Mouse (Mus musculus) MEL (cell line): ENCODE data around the gene Pde6b. TPM values are rescaled to one million over a fixed set of nuclear protein-coding genes. Genes with fewer than 3 reads are reported as not detected.

ENCODE experiments used
- DNase-seq: peaks from one replicate; pipeline ENCODE4 v3.0.0; 2011; ENCODE audit warnings: low read depth, low spot score
- H3K27ac ChIP-seq: 2 replicates; pipeline ENCODE4 v1.5.1; 2012; ENCODE audit warnings: low read depth, mild to moderate bottlenecking, control low read depth, low read length, moderate library complexity; ENCODE audit not compliant: control insufficient read depth
- H3K27me3 ChIP-seq, 2 experiments: fragments of 150-350 bp in 1 of 2; sonication (generic) in 1 of 2; 2 replicates each; pipeline ENCODE4 v1.6.1; 2012; ENCODE audit warnings: low read length in 2 of 2, mild to moderate bottlenecking in 2 of 2, improper control_type of control experiment in 1 of 2, moderate library complexity in 1 of 2; ENCODE audit not compliant: insufficient read depth in 2 of 2, control insufficient read depth in 1 of 2
- H3K36me3 ChIP-seq, 2 experiments: 2 replicates each; pipeline ENCODE4 v1.6.1; 2012 to 2014; ENCODE audit warnings: low read length in 2 of 2, improper control_type of control experiment in 1 of 2, inconsistent platforms in 1 of 2, mild to moderate bottlenecking in 1 of 2; ENCODE audit not compliant: insufficient read depth in 2 of 2, control insufficient read depth in 1 of 2
- H3K4me1 ChIP-seq, 2 experiments: fragments of 150-350 bp in 1 of 2; sonication (generic) in 1 of 2; 2 replicates each; pipeline ENCODE4 v1.6.1; 2012; ENCODE audit warnings: low read length in 2 of 2, improper control_type of control experiment in 1 of 2, mild to moderate bottlenecking in 1 of 2; ENCODE audit not compliant: insufficient read depth in 2 of 2, control insufficient read depth in 1 of 2
- H3K4me3 ChIP-seq, 2 experiments: fragments of 150-350 bp in 1 of 2; sonication (generic) in 1 of 2; 2 replicates each; pipeline ENCODE4 v1.5.1; 2012; ENCODE audit warnings: low read depth in 2 of 2, low read length in 2 of 2, mild to moderate bottlenecking in 2 of 2, moderate library complexity in 2 of 2, control low read depth in 1 of 2, improper control_type of control experiment in 1 of 2; ENCODE audit not compliant: control insufficient read depth in 1 of 2, insufficient read depth in 1 of 2
- H3K79me2 ChIP-seq: 2 replicates; pipeline ENCODE4 v1.6.1; 2012; ENCODE audit warnings: mild to moderate bottlenecking, low read length, moderate library complexity; ENCODE audit not compliant: control insufficient read depth, poor library complexity, insufficient read depth
- H3K9ac ChIP-seq: 2 replicates; pipeline ENCODE4 v1.6.1; 2012; ENCODE audit warnings: low read depth, mild to moderate bottlenecking, control low read depth, low read length, moderate library complexity; ENCODE audit not compliant: control insufficient read depth, poor library complexity, severe bottlenecking
- H3K9me3 ChIP-seq: fragments of 150-350 bp; sonication (generic); replicated peaks from 2 replicates; pipeline ENCODE4 v1.6.1; 2012; ENCODE audit warnings: mild to moderate bottlenecking, low read length, improper control_type of control experiment, moderate library complexity; ENCODE audit not compliant: insufficient read depth
- CHD1 ChIP-seq: IDR thresholded peaks from 2 replicates; pipeline ENCODE4 v1.6.1; 2012; ENCODE audit warnings: low read depth, mild to moderate bottlenecking, inconsistent platforms, low read length, improper control_type of control experiment
- CTCF ChIP-seq, 3 experiments: IDR thresholded peaks in 2 of 3; conservative IDR thresholded peaks in 1 of 3; 2 replicates each; pipeline ENCODE4 v1.5.1; 2011 to 2012; ENCODE audit warnings: low read length in 3 of 3, low read depth in 2 of 3, mild to moderate bottlenecking in 2 of 3, improper control_type of control experiment in 1 of 3, inconsistent platforms in 1 of 3, mixed read lengths in 1 of 3, moderate library complexity in 1 of 3; ENCODE audit not compliant: control insufficient read depth in 1 of 3, insufficient read depth in 1 of 3, poor library complexity in 1 of 3, severe bottlenecking in 1 of 3
- E2F4 ChIP-seq: IDR thresholded peaks from 2 replicates; pipeline ENCODE4 v1.6.1; 2011; ENCODE audit warnings: low read depth, low read length, improper control_type of control experiment, borderline replicate concordance
- ELF1 ChIP-seq: IDR thresholded peaks from 2 replicates; pipeline ENCODE4 v1.6.1; 2014; ENCODE audit warnings: low read depth, mild to moderate bottlenecking, inconsistent platforms, low read length, improper control_type of control experiment, moderate library complexity
- GABPA ChIP-seq: IDR thresholded peaks from 2 replicates; pipeline ENCODE4 v1.6.1; 2012; ENCODE audit warnings: low read depth, mild to moderate bottlenecking, inconsistent platforms, low read length, improper control_type of control experiment, moderate library complexity
- HCFC1 ChIP-seq: IDR thresholded peaks from 2 replicates; pipeline ENCODE4 v1.6.1; 2012; ENCODE audit warnings: low read depth, mild to moderate bottlenecking, inconsistent platforms, low read length, improper control_type of control experiment, moderate library complexity
- JUND ChIP-seq: IDR thresholded peaks from 2 replicates; pipeline ENCODE4 v1.6.1; 2011; ENCODE audit warnings: low read depth, mild to moderate bottlenecking, improper control_type of control experiment, low read length
- MEF2A ChIP-seq: IDR thresholded peaks from 2 replicates; pipeline ENCODE4 v1.6.1; 2014; ENCODE audit warnings: low read depth, mild to moderate bottlenecking, inconsistent platforms, low read length, improper control_type of control experiment; ENCODE audit not compliant: poor library complexity, insufficient replicate concordance, severe bottlenecking; ENCODE audit errors: extremely low read depth
- MXI1 ChIP-seq: IDR thresholded peaks from 2 replicates; pipeline ENCODE4 v1.6.1; 2011; ENCODE audit warnings: mild to moderate bottlenecking, low read depth, low read length, improper control_type of control experiment
- MYB ChIP-seq: IDR thresholded peaks from 2 replicates; pipeline ENCODE4 v1.6.1; 2011; ENCODE audit warnings: mild to moderate bottlenecking, low read depth, low read length, improper control_type of control experiment
- NELFE ChIP-seq: IDR thresholded peaks from 2 replicates; pipeline ENCODE4 v1.6.1; 2011; ENCODE audit warnings: low read depth, low read length, improper control_type of control experiment
- POLR2A ChIP-seq, 2 experiments: IDR thresholded peaks; 2 replicates each; pipeline ENCODE4 v1.6.1; 2011 to 2012; ENCODE audit warnings: low read length in 2 of 2, mild to moderate bottlenecking in 2 of 2, control low read depth in 1 of 2, improper control_type of control experiment in 1 of 2, low read depth in 1 of 2, moderate library complexity in 1 of 2; ENCODE audit not compliant: control insufficient read depth in 1 of 2, insufficient read depth in 1 of 2, poor library complexity in 1 of 2
- POLR2AphosphoS2 ChIP-seq: IDR thresholded peaks from 2 replicates; pipeline ENCODE4 v1.6.1; 2011; ENCODE audit warnings: low read length, improper control_type of control experiment
- RCOR1 ChIP-seq: IDR thresholded peaks from 2 replicates; pipeline ENCODE4 v1.6.1; 2012; ENCODE audit warnings: low read depth, mild to moderate bottlenecking, inconsistent platforms, low read length, improper control_type of control experiment
- SMC3 ChIP-seq: IDR thresholded peaks from 2 replicates; pipeline ENCODE4 v1.6.1; 2011; ENCODE audit warnings: low read depth, low read length, improper control_type of control experiment
- TAL1 ChIP-seq: IDR thresholded peaks from 2 replicates; pipeline ENCODE4 v1.6.1; 2012; ENCODE audit warnings: mild to moderate bottlenecking, inconsistent platforms, low read length, moderate library complexity, mixed read lengths
- TCF12 ChIP-seq: IDR thresholded peaks from 2 replicates; pipeline ENCODE4 v1.6.1; 2014; ENCODE audit warnings: low read depth, mild to moderate bottlenecking, inconsistent platforms, low read length, improper control_type of control experiment, moderate library complexity
- ZC3H11A ChIP-seq: IDR thresholded peaks from 2 replicates; pipeline ENCODE4 v1.6.1; 2012; ENCODE audit warnings: low read depth, mild to moderate bottlenecking, inconsistent platforms, low read length, improper control_type of control experiment
- ZMIZ1 ChIP-seq: IDR thresholded peaks from 2 replicates; pipeline ENCODE4 v1.6.1; 2012; ENCODE audit warnings: low read depth, mild to moderate bottlenecking, inconsistent platforms, low read length, improper control_type of control experiment, moderate library complexity
- polyA plus RNA-seq, 2 experiments: library from polyadenylated mRNA; stranded (reverse) in 1 of 2; unstranded in 1 of 2; fragments of >175 nt in 1 of 2; fragments of >200 nt in 1 of 2; gene quantifications; 2 replicates each; pipeline versions ENCODE4 v1.2.1 to v1.2.4; 2012; ENCODE audit warnings: low replicate concordance in 2 of 2, low read depth in 1 of 2; ENCODE audit not compliant: insufficient read length in 2 of 2, insufficient read depth in 1 of 2, missing spikeins in 1 of 2
- total RNA-seq: library from RNA; depleted of rRNA; stranded (reverse); fragments of 300-350 nt; gene quantifications from 2 replicates; pipeline ENCODE4 v1.2.3, GENCODE M21; 2012

Pde6b gene
- total and polyA plus RNA-seq, 3 experiments: 0.07 to 0.12 TPM; not detected in 1

DNA sequence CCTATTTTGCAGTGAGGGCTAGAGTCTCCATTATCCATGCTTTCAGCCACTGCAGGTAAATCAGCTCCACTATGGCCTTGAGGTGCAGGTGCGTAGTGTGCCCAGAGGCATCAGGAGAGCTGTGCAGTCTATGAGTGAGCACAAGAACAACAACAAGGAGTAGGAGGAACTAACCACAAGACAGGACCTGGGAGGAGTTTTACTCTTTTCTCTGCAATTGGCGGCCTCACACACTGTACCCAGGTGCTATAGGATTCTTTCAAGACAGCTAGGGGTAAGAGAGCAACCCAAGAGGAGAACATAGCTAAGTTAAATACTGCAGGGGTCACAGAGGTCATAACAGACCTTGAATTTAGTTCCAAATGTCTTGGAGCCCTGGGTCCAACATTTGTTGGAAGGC lies 70.5 kb downstream of the Pde6b start:
- peak; percentile 24 for DNase-seq
- TF ChIP-seq MEF2A (no peak), ELF1 (no peak), GABPA (no peak), NELFE (no peak), SMC3 (no peak), TAL1 (no peak), MXI1 (no peak), ZC3H11A (no peak), RCOR1 (no peak), ZMIZ1 (no peak), CTCF (IDR thresholded peaks at IDR 0.05 in 2 of 3, conservative IDR thresholded peaks at IDR 0.05 in 1 of 3; ENCODE audit: control insufficient read depth in 1 of 3, insufficient read depth in 1 of 3, low read depth in 2 of 3, low read length in 3 of 3, poor library complexity in 1 of 3, severe bottlenecking in 1 of 3) (no peak), E2F4 (no peak), TCF12 (no peak), JUND (no peak)
- H3K27ac ChIP-seq: no peak overlapping the region
- peaks cover 25% of the 10 kb centered on the region for H3K79me2 ChIP-seq
- H3K9me3 ChIP-seq: no peaks in the 10 kb centered on the region
- peaks cover 13 to 26% of the 10 kb centered on the region in 2 experiments for H3K4me1 ChIP-seq
- no peaks in the 10 kb centered on the region for H3K27me3 ChIP-seq
- peaks cover 0 to 16% of the 10 kb centered on the region in 2 experiments; a peak in 2 of 4 replicates for H3K36me3 ChIP-seq
- H3K9ac ChIP-seq: no peak overlapping the region
- H3K4me3 ChIP-seq: no peak overlapping the region

- Histone ChIP-seq H3K36me3 (peaks cover 0 to 32% of the 10 kb centered on the region in 2 experiments; a peak in 2 of 4 replicates), H3K9me3 (no peaks in the 10 kb centered on the region), H3K27ac (no peak overlapping the region), H3K79me2 (peaks cover 29% of the 10 kb centered on the region), H3K27me3 (no peaks in the 10 kb centered on the region), H3K4me1 (peaks cover 16 to 30% of the 10 kb centered on the region in 2 experiments), H3K4me3 (peak overlapping the region; percentile 57 to 98), H3K9ac (peak overlapping the region; percentile 4)
- TF ChIP-seq NELFE (no peak), MYB (no peak), TAL1 (no peak), CHD1 (no peak), SMC3 (no peak), RCOR1 (no peak), GABPA (no peak), POLR2A (IDR thresholded peaks at IDR 0.05; ENCODE audit: control insufficient read depth in 1 of 2, insufficient read depth in 1 of 2, low read depth in 1 of 2, low read length in 2 of 2, poor library complexity in 1 of 2) (no peak), HCFC1 (no peak), POLR2AphosphoS2 (no peak), CTCF (IDR thresholded peaks at IDR 0.05 in 2 of 3, conservative IDR thresholded peaks at IDR 0.05 in 1 of 3; ENCODE audit: control insufficient read depth in 1 of 3, insufficient read depth in 1 of 3, low read depth in 2 of 3, low read length in 3 of 3, poor library complexity in 1 of 3, severe bottlenecking in 1 of 3) (no peak)
- DNase-seq: no peak
These were observed 72.3 kb downstream of the Pde6b start for GRCm38 (mm10) chr5:108460461-108460860.
